Mouse (Mus musculus): ENCODE data around the gene Ifnk.

The Ifnk gene

DNA sequence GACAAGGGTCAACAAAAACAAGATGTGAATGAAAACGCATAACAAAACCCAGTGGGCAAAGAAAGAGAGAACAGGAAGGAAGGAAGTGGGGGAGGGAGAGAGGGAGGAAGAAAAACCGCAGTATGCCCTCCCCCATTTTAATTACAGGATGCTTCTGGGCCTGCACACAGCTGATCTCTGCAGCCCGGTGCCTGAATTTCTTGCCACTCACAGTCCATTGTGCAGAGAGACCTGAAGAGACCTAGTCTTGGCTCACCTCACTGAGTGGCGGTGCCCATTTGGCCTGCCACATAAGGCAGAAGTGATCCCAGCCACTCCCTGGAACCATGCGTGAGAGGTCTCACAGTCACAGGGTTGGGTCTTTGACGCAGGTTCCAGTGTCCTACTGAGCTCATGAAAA lies 13.8 kb upstream of the Ifnk start:
- peak; percentile 27 for DNase-seq (ENCODE audit: low read depth, low spot score)

DNA sequence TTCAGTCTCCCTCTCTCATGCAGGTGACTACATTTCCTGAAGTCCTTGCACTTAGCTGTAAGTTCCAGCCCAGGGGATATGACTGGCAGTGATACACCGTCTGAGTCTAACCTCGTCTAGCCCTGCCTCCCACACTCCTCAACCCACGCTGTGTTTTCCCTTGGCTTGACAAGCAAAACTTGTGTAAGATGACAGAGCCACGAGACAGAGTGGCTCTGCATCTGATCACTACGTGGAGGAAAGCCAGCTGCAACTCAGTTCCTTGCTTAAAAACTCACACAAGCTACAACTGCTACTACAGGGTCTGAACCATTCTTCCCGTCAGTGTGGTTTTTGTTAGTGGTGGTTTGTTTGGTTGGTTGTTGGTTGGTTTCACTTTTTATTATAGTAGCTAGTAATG lies 11.5 kb upstream of the Ifnk start:
- no peak for DNase-seq (ENCODE audit: low read depth, low spot score)

DNA sequence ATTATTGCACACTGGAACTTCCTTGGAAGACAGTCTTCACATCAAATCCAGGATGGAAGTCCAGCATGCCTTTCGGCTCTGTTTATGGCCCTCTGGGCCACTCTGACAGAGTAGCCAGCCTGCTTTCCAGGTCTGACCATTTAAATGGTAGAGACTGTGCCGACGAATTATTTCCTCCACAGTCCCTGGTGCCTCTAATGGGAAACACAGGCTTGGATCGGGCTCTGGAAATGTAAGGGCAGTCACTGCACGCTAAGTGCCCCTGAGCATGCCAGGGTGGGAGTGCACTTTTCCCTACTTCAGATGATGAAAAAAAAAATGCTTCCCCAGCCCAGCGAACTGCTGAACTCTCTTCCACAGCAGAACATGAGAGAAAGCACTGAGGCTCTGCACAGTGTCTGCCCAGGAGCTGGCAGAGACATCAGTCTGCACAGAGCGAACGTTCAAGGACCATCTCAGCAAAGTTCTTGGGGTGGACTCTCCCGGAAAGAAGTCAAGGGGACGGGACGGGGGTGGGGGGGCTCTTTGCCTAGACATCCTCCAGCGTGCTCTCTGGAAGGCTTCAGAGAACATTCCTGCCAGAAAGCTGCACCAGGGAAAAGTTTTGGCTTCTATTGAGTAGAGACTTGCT lies 8.3 kb upstream of the Ifnk start:
- no peak for DNase-seq (ENCODE audit: low read depth, low spot score)

DNA sequence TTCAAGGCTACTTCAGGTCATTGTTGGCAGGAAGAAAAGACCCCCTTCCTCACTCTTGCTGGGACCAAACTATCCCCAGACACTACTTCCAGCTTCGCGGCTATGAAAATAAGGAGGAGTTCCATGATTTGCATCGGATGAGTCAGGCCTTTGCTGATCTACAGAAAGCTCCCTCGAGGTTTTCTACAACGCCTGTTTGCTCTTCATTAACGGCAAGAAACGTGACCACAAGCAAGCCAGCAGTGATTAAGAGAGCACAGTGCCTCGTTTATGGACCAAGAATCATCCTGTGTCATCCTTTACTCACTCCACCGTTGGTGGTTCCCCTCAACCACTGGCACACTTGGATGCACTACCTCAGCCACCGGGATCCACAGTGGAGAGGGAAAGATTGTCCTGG lies 6.1 kb upstream of the Ifnk start:
- DNase-seq (ENCODE audit: low read depth, low spot score), result no peak

DNA sequence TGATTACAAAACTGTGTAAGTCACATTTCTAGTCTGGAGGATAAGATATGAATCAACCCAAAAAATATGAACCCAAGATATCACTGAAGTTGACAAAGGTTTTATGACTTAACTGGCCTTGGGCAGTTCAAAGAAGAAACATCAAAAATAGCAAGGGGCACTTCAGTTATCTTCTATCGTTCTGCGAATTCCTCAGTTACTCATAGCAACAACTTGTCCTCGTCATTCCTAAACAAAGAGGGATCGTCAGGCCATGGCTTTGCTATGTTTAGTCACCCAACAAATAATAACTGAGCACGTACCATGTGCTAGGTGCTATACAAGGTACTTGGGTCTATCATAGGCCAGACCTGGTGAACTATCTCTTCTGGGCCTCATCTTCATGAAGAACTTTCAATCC lies 5.3 kb upstream of the Ifnk start:
- no peak for DNase-seq (ENCODE audit: low read depth, low spot score)

- no peak for DNase-seq (ENCODE audit: low read depth, low spot score)
Observed at GRCm38 (mm10) chr4:35148326-35148725, 3.5 kb upstream of the Ifnk start.

GRCm38 (mm10) chr4:35150706-35151105 lies 1.1 kb upstream of the Ifnk start:
- DNase-seq (ENCODE audit: low read depth, low spot score), result no peak

- no peak for DNase-seq (ENCODE audit: low read depth, low spot score)
Observed at GRCm38 (mm10) chr4:35154051-35154450, 2.2 kb downstream of the Ifnk start.

GRCm38 (mm10) chr4:35155132-35155922 lies 3.5 kb downstream of the Ifnk start:
- peak; percentile 69 for DNase-seq (ENCODE audit: low read depth, low spot score)

DNA sequence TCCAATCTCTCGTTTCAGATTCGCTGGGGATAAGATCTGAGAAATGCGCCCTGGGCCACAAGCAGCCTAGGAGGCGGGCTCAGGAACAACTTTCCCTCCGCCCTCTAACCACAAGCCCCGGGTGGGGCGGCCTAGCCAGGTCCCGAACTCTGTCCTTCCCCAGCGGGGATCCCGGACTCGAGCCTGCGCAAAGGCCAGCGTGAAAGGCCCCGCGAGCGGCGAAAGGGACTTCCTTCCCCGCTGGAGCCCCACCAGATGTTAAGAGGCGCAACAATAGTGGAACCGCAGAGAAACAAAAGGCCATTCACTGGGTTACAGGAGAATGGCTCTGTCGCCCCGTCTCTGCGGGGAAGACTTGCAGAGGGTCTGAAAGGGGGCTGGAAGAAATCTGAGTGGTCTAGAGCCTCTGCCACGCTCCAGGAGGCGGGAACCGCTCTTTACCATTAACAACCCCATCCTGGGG lies 4.3 kb downstream of the Ifnk start:
- DNase-seq (ENCODE audit: low read depth, low spot score), result peak; percentile 69

- peak; percentile 88 for DNase-seq (ENCODE audit: low read depth, low spot score)
Observed at GRCm38 (mm10) chr4:35156751-35157611, 5.1 kb downstream of the Ifnk start, which contains the start of gene Mob3b. Mob3b (minus strand) TSS chr4:35157484.

GRCm38 (mm10) chr4:35157815-35158214 lies 6.0 kb downstream of the Ifnk start:
- no peak for DNase-seq (ENCODE audit: low read depth, low spot score)

GRCm38 (mm10) chr4:35165275-35165674 lies 13.4 kb downstream of the Ifnk start:
- DNase-seq (ENCODE audit: low read depth, low spot score), result no peak

- no peak for DNase-seq (ENCODE audit: low read depth, low spot score)
Observed at GRCm38 (mm10) chr4:35165947-35166346, 14.1 kb downstream of the Ifnk start.

DNA sequence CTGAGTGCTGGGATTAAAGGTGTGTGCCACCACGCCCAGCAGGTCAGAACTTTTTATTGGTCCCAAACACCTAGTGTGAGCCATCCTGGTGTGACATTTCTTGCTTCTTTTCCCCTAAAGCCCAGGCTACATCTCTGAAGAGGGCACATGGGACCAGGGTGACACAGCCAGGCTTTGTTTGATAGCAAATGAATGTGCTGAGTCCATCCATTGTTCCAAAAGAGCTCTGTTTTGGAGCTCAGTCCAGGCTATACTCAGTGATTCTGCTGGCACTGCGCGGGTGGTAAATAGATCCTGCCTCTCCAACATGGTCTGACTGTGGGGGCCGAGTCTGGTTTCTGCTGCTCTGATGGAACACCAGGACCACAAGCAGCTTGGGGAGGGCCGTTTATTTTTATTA lies 16.0 kb downstream of the Ifnk start:
- DNase-seq (ENCODE audit: low read depth, low spot score), result no peak

GRCm38 (mm10) chr4:35169571-35170125 lies 17.8 kb downstream of the Ifnk start:
- DNase-seq (ENCODE audit: low read depth, low spot score), result no peak

GRCm38 (mm10) chr4:35172471-35172870 lies 20.6 kb downstream of the Ifnk start:
- peak; percentile 21 for DNase-seq (ENCODE audit: low read depth, low spot score)

- no peak for DNase-seq (ENCODE audit: low read depth, low spot score)
Observed at GRCm38 (mm10) chr4:35173551-35173950, 21.7 kb downstream of the Ifnk start.

- DNase-seq (ENCODE audit: low read depth, low spot score), result peak; percentile 11
Observed at GRCm38 (mm10) chr4:35175566-35175965, 23.7 kb downstream of the Ifnk start.

DNA sequence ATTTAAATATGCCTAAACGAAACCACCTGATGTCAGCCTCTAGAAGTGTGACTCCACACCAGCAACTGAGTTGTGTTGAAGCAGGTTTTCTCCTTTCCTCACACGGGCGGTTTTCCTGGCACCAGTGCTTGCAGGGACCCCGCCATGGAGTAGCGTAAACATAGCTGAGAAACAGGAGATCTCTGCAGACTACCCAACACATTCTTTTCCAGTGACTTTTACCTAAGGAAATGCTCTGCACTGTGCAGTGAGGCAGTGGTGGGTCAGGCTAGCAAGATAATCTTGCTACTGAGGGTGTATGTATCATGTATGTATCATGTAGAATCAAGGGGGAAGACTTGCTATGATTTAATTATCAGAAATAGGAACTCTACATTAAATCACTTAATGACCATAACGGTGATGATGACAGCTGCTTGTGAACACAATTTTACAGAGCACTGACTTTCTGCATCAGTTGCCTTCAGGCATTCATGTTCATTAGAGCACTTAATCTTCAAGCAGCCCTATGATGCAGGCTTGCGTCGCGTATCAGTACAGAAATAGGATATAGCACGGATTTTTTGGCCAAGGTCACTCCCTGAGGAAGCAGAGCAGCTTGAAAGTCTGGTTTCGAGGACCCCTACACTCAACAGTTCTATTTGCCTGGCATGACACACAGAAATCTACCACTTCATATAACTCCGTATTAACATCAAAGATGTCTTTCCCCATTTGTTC lies 26.2 kb downstream of the Ifnk start:
- DNase-seq (ENCODE audit: low read depth, low spot score), result no peak
